Mouse (Mus musculus) large intestine, adult 2 months (tissue): Measurements from ENCODE around the gene Clrn2. TPM values are rescaled to one million over a fixed set of nuclear protein-coding genes. Genes with fewer than 3 reads are reported as not detected.
"Not testable (repeated sequence)": the region's sequence is repeated elsewhere in the genome, so short reads cannot be mapped to it uniquely, and the experiment has no call there.

Experiments
- DNase-seq: peaks from one replicate; pipeline ENCODE4 v3.0.0-alpha.2; 2012; ENCODE audit warnings: low read depth, low spot score
- WGBS: fragments of 180-500 bp; shearing (Covaris S2); methylation state at CpG from one replicate; pipeline ENCODE4 v1.1.7; 2018; 5-methylcytosine and 5-hydroxymethylcytosine counted together
- polyA plus RNA-seq: library from polyadenylated mRNA; depleted of rRNA; stranded (reverse); fragments of >200 nt; gene quantifications from 2 replicates; pipeline ENCODE4 v1.2.3, GENCODE M21; 2012; rRNA removed

Gene Clrn2
- polyA plus RNA-seq = not detected in 2 replicates

DNA sequence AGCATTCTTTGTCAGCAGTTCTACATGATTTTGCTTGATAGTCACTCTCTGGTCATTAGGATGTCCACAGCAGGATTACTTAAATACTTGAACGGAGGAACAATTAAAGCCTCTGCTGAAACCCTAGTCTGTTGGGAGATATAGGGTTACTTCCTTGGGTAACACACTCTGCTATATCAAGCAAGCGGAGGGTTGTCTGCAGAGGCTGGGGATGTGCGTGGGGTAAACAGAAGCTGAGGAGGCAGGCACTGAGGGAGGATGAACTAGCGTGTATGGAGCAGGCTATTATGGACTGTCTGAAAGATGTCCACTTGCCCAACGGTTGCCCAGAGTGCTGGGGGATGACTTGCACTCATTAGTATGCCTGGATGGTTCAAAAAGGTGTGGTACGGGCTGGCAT is at the start of gene Clrn2:
Clrn2 (plus strand) TSS at position 301 of the 400 bp plus-strand sequence.
- no peak for DNase-seq
- WGBS = 70% methylated on average over 6 of the region's 6 CpGs

DNA sequence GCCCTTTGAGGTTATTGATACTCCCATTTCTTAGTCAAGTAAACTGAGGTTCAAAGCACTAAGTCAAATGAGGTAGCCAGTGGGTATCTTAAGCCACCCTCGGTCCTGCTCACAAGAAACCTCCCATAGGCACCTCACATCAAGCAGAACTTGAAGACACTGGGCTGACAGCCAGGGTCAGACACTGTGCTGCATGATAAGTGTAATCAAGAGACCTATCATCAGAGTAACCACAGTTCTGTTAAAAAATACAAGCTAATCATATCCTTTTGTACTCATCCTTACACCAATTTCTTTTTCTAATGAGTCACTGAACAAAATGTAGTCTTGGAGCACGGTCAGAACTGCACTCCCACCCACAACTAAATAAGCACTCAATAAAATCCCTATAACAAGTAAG is 47.4 kb upstream of the Clrn2 start:
- 58% methylated on average over 2 of the region's 2 CpGs for WGBS
- DNase-seq = no peak

DNA sequence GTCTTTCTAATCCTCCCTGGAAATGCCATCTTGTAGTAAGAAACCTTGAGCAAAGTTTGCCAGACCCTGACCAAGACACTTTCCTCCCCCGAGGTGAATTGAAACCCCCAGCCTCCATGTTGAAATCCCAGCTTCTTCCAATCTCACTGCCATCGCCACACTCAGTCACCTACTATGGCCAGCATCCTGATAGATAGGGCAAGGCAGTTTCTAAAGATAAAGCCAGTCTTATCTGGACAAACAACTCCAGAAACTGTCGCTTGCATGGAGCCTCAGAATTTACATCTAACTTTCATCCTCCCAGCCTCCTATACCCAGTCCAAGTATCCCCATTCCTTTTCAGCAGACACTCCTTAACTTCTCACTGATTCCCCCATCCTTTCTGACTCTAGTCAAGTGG is 37.1 kb upstream of the Clrn2 start:
- no peak for DNase-seq
- 83% methylated on average over 3 of the region's 3 CpGs for WGBS

DNA sequence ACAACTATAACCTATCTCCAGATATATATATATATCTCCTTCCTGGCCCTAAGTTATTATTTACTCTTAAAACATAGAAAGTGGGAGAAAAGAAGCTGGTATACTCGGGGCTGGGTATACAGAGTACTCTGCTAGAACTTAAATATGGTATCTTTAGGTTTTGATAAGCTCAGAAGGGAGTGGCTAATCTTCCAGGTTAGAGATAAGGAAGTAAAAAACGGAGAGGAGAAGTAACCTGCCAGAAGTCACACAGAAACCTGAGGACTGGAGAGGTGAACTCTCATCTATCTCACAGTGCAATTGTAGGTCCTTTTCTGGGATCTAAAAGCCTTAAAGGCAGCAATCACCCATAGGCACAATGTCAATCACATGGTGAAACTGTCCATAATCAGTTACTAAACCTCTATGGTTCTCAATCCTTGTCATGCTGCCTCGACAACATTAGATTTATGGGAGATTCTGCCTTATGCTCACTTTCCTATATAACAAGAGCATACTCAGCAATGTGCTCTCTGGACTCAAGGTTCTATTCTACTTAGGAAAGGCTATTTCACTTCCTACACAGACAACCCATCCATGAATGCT is 35.6 kb upstream of the Clrn2 start:
- WGBS = 37% methylated on average over 3 of the region's 3 CpGs
- DNase-seq = no peak

DNA sequence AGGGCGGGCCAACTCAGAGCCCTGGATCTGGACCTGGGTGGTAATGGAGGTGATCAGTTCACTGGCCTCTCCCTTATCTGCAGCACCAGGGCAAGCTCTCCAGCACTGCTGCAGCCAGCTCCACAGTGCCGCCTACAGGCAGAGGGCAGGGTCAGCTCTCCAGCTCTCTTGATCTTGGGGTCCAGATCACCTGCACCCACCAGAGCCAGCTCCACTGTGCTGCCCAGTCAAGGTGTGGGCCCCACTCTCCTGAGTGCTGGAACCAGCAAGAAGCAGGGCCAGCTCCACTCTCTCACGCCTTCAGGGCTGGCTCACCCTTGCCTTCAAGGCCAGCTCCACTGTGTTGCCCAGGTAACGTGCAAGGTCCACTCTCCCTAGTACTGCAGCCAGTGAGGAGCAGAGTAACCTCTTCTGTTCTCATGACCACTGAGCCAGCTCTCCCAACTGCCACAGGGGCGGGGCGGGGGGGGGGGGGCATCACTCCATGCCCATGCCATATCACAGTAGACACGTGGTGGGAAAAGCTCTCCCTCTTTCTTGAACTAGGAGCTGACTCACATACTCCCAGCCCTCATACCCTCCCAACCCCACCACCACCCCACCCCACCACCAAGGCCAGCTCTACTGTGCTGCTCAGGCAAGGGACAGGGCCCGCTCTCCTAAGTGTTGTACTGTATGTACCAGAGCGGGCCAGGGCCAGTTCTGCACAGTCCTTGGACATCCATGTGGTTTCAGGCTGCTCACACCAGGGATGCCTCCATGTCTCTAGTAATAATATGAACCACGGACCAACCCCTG is 33.5 kb upstream of the Clrn2 start:
- 61% methylated on average over 10 of the region's 10 CpGs for WGBS
- DNase-seq = no peak

DNA sequence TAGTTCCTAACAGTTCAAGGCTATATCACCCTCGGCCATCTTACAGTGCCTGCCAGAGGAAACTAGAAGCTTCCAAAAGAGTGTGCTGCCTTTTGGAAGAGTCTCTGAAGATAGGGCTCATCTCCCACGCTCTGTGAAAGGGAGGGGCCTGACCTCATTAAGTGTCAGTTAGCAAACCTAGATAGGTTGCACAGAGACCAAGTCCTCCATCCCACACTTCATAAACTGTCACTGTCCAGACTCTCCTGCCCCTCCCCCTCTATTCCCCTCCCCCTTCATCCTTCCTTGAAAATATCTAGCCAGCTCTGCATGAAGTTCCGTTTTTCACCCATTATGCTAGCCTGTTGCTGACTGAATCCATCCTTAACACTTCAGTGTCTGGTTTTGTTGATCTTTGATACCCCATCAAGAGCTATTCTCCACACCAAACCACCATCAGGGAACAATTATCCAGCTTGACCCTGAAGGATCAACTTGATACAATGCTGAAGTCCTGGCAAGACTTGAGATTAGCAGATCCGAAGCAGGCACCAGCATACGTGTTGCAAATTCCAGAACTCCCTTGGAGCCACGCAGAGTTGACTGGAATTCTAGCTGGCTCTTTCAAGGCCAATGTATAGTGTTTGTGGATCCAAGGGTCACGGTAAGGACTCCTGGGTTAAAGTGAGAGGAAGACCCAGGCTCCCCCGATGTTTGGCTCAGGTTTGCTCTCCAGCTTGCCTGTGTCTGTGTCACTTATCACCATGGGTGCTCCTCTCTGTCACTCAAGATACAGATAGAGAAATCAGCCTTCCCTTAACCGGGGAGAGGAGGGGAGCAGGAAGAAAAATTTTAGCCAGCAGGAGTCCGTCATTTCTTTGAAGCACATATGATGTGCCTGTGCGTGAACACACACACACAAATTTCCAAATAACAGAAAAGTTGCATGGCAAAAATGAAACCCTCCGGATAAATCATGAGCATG is 31.4 kb upstream of the Clrn2 start:
- WGBS = 68% methylated on average over 12 of the region's 12 CpGs
- DNase-seq = no peak

DNA sequence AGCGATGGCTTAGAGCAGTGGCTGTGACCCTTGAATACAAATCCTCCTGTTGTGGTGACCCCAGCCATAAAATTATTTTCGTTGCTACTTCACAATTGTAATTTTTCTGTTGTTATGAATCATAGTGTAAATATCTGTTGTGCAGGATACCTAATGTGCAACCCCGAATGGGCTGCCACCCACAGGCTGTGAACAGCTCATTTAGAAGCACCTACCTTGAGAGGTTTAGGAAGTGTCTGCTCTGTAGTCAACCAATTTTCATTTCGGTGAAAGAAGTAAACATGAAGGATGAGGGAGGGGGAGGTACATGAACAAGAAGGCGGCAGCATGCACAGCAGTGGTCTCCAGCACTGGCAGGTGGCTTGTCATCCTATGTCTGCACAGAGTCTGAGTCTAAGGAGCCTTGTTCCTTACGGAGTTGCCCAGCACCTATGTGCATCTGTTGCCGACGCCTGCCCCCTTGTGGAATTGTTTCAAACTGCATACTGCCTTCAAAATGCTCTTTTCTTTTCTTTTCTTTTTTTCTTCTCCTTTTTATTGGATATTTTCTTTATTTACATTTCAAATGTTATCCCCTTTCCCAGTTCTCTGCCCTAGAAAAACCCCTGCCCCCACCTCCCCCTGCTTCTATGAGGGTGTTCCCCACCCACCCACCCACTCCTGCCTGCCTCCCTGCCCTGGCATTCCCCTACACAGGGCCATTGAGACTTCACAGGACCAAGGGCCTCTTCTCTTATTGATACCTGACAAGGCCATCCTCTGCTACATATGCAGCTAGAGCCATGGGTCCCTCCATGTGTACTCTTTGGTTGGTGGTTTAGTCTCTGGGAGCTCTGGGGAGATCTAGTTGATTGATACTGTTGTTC is 29.3 kb upstream of the Clrn2 start:
- DNase-seq = no peak
- 40% methylated on average over 8 of the region's 8 CpGs for WGBS

DNA sequence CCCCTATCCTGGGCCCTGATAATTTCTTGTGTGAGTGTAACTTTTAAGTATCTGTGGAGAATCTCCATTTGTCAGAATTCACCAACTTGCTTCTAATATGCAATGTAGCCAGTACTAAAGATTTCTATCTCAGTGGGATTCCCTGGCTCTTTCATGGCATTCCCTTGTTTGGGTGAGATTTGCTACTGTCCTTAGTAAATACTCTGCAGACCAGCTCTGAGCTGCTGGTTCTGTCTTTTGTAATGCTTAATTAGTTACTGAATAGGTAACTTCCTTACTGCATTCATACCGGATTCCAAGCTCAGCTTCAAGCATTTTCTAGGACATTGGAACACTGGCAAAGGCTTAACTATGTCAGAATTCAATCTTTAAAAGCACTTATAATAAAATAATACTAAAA is 27.8 kb upstream of the Clrn2 start:
- WGBS = 49% methylated on average over 1 of the region's 1 CpGs
- not testable (repeated sequence) for DNase-seq

DNA sequence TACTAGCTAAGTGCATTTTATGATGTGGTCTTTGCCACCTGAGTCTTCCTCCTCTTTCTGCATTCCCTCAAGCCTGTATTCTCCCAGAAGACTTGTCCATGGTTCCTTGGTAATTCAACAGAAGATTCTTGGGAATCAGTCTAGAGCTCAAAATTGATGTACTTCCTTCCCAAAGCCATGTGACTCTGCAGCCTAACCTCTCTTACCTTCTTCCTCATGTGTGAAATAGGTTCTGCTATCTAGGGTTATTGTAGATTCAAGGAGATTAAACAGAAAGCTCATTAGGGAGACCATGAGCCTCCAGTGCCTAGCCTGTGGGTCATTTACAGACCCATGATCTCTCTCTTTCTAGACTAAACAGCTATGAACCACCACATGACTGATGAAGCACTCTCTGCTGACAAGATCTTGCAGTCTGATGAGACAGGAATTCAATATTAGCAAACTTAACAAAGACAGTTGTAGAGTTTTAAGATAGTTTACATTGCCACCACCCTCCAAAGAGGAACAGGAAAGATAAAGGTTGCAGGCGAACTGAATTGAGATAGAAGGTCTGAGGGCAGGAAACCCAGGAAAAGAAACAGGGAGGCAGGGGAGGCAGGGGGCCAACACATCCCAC is 27.0 kb upstream of the Clrn2 start:
- 67% methylated on average over 1 of the region's 1 CpGs for WGBS
- DNase-seq = no peak

DNA sequence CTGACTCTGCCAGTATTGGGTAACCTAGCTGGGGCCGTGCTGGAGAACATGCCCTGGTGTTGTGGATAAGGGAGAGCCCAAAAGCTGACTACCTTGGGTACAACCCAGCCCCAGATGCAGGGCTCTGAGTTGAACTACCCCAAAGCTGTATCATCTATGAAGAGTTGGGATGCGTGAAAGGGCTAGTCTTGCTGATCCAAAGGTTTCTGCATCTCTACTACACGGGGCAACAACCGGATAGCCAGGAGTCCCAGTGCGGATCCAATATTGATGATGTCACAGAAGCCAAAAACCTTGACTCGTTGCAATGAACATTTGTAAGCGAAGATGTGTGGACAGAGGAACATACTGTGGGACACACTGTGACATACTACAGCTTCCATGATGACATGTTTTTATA is 25.7 kb upstream of the Clrn2 start:
- no peak for DNase-seq
- WGBS = 91% methylated on average over 7 of the region's 7 CpGs

DNA sequence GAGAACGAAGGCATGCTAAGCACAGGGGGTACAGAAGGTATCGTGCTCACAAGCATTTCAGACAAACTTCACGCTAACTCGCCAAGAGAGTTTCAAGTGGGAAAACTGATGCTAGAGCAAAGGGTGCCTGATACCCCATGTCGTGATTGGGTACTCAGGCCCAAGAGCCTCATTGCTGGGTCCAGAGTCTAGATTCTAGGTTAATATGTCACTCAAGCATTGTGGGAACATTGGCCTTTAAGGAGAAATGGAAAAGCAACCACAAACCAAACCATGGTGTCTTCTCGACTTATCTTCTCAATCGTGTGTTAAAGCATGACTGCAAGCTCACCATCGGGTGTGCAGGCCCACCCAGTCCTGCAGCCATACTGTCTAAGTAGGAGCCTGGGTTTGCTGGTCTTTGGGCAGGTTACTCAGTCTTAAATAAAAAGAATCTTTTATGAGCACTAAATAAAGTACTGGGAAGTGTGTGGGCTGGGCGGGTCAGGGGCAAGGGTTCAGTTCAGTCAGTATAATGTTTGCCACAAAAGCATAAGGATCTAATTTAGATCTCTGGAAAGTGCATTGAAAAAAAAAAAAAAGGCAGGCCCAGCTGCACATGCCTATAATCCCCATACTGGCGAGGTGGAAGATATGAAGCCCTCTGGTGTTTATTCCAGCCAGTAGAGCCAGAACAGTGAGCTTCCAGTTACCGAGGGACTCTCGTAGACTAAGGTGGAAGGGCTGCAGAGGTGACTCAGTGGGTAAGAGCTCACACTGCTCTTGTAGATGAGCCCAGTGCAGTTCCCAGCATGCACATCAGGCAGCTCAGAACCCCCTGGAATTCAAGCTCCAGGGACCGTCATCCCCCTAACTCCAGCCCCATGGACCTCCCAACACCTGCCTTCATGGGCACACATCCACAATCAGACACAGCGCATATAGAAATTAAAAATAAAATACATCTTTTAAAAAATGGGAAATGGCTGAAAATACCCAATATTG is 17.3 kb upstream of the Clrn2 start:
- WGBS = 45% methylated on average over 14 of the region's 14 CpGs
- DNase-seq = no peak

DNA sequence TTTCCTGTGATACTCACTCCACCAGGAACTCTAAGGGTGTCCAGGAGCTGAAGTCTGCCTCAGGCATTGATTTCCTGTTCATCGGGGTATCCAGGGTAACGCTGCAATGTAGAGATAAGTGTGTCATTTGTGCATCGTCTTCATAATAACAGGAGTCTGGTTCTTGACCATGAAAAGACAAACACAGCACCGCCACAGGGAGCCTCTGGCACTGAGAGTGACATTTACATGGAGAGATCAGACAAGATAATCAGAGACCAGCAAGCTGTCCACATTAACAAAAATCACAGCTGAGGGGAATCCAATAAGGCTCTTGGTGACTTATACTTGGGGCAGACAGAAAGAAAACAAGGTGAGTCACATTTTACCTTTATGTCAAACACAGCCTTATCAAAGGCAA is 15.7 kb upstream of the Clrn2 start:
- WGBS = 81% methylated on average over 4 of the region's 4 CpGs
- no peak for DNase-seq

DNA sequence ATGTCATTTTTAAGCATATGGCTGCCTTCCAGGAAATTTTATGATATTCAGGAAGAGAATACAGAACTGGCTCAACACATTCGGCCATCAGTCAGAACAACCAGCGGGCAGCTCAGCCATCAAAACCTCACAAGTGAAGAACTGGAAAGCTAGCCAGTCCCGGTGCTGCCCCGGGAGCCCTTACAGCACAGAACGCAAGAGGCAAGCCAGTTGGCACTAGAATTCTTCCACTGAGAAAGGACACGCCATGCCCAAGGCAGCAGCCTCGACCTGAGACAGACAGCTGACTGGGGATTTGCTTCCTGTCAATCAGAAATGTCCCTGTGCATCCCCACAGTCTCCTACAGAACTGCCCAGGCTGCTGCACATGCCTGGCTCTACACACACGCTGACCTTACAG is 15.2 kb upstream of the Clrn2 start:
- 88% methylated on average over 8 of the region's 8 CpGs for WGBS
- DNase-seq = no peak

DNA sequence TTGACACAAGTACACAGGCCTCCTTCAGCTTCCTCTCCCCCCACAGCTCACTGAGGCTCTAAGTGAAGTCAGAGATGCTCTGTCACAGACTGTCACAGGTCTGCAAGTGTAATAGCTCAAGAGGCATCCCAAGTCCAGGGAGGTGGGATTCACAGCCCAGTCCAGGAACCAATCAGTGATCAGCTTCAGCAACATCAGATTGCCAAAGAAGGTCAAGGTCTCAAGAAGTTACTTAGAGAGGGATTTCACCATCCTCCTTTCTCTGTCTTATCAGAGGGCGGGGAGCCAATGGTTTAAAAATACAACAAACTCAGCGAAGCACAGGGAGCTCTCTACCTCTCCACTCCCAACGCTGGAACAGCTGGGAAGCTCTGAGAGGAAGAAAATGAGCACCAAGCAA is 12.4 kb upstream of the Clrn2 start:
- DNase-seq = no peak
- WGBS = 57% methylated on average over 3 of the region's 3 CpGs

DNA sequence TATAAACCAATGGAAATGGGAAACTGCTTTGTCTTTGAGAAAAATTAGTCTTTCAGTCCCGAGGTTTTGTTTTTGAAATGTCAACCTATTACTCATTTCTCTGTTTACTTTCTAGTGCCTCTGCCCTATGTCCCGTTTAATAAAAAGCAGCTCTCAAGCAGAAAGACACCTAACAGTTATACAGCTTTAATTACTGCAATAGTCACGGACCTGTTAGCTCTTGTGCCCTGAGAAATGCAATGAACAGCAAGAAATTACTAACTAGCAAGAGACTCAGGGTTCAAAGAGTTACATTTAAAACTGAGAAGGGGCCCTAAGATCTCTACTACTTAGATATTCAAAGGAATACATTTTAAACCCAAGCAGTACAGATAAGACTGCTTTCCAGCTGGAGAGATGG is 11.8 kb upstream of the Clrn2 start:
- no peak for DNase-seq
- 25% methylated on average over 3 of the region's 3 CpGs for WGBS

DNA sequence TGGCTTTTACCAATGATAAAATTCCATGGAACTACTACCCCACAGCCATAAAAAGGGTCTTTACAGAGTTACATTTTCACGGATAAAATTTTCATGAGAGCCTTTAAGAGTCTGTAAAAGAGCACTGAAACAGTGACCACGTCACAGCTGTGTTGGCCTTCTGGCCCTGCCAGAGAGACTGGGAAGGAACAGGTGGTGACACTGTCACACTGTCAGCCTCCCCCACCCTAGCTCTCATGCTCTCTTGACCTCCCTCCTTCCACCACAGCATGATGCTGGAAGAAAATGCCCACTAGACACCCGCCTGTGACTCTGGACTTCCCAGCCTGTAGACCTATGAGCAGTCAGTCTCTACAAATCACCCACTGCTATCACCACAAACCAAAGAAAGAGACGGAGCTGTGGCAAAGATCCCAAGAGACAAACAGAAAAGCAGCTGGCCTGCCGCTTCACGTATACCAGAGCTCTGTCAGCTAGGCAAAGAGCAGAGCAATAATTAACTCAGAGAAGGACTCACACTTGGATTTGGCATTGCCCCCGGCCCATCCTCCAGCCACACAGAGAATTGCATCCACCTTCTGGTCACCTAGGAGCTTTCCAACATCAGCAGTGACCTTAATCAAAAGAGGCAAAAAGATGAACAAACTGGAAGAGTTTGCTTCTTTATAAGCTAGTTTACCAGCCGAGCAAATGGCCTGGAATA is 9.3 kb upstream of the Clrn2 start:
- 77% methylated on average over 8 of the region's 8 CpGs for WGBS
- no peak for DNase-seq

DNA sequence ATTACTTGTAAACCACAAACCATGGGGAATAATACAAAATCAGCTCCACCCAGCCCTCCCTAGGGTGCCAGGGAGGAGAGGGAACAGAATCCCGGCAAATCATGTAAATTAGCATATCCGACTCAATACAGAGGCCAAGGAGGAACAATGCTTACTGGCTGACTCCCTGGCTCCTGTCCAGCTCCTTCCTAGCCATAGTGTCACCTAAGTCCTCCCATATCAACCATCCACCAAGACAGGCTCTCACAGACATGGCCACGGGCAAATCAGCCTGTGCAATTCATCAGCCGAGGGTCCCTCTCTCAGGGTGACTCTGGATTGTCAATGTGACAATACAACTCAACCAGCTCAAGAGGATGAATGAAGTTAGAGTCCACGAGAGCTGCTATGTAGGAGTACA is 4.9 kb upstream of the Clrn2 start:
- WGBS = 33% methylated on average over 5 of the region's 5 CpGs
- no peak for DNase-seq
